Mouse (Mus musculus) stomach, embryonic 14.5 days (tissue): ENCODE results near the gene Plxna4. TPM values are rescaled to one million over a fixed set of nuclear protein-coding genes. Genes with fewer than 3 reads are reported as not detected.

Experiments used
- ATAC-seq: fragments of 200-750 bp; cut with Nextera tagmentation; 2 replicates; pipeline ENCODE4 v1.8.0; 2017; ENCODE audit warnings: low read depth, moderate TSS enrichment; ENCODE audit not compliant: insufficient number of reproducible peaks, insufficient read depth, low FRiP score
- H3K27ac ChIP-seq: fragments of 300-500 bp; sonication (generic); 2 replicates; pipeline ENCODE4 v1.5.1; 2014; ENCODE audit warnings: mild to moderate bottlenecking, low read length, moderate library complexity, mixed read lengths
- H3K27me3 ChIP-seq: fragments of 300-500 bp; sonication (generic); 2 replicates; pipeline ENCODE4 v1.6.1; 2014; ENCODE audit warnings: low read length, control low read depth, mixed read lengths; ENCODE audit not compliant: control insufficient read depth, insufficient read depth
- H3K36me3 ChIP-seq: fragments of 300-500 bp; sonication (generic); 2 replicates; pipeline ENCODE4 v1.6.1; 2014; ENCODE audit warnings: mild to moderate bottlenecking, control low read depth, low read length, moderate library complexity, mixed read lengths; ENCODE audit not compliant: control insufficient read depth, insufficient read depth
- H3K4me1 ChIP-seq: fragments of 300-500 bp; sonication (generic); 2 replicates; pipeline ENCODE4 v1.6.1; 2014; ENCODE audit warnings: low read length, control low read depth, mixed read lengths; ENCODE audit not compliant: control insufficient read depth, insufficient read depth
- H3K4me2 ChIP-seq: fragments of 300-500 bp; sonication (generic); replicated peaks from 2 replicates; pipeline ENCODE4 v1.6.1; 2014; ENCODE audit warnings: low read depth, low read length, control low read depth
- H3K4me3 ChIP-seq: fragments of 300-500 bp; sonication (generic); 2 replicates; pipeline ENCODE4 v1.5.1; 2014; ENCODE audit warnings: low read depth, low read length, control low read depth
- H3K9ac ChIP-seq: fragments of 300-500 bp; sonication (generic); replicated peaks from 2 replicates; pipeline ENCODE4 v1.6.1; 2014; ENCODE audit warnings: low read depth, mild to moderate bottlenecking, control low read depth, low read length, moderate library complexity, mixed read lengths
- H3K9me3 ChIP-seq: fragments of 300-500 bp; sonication (generic); 2 replicates; pipeline ENCODE4 v1.6.1; 2016; ENCODE audit warnings: low read depth, low read length, control low read depth; ENCODE audit not compliant: control insufficient read depth
- WGBS: fragments of 180-500 bp; shearing (Covaris S2); extraction: QIAGEN DNeasy Blood & Tissue Kit; methylation state at CpG from one replicate; pipeline ENCODE4 v1.1.7; 2014; 5-methylcytosine and 5-hydroxymethylcytosine counted together
- polyA plus RNA-seq: library from polyadenylated mRNA; unstranded; fragments of >200 nt; fragmentation: Nextera tagmentation; extraction: Ambion mirVana; gene quantifications from 2 replicates; pipeline ENCODE4 v1.2.1, GENCODE M21; 2014

The Plxna4 gene
- polyA plus RNA-seq, 1 experiment from 2014 or later: 3.7 TPM

GRCm38 (mm10) chr6:32338416-32338943 is 249.5 kb downstream of the Plxna4 start:
- Histone ChIP-seq H3K9me3 (no peaks in the 10 kb centered on the region), H3K4me2 (no peak overlapping the region), H3K4me3 (no peak overlapping the region), H3K4me1 (no peaks in the 10 kb centered on the region), H3K27ac (no peak overlapping the region), H3K9ac (no peak overlapping the region), H3K36me3 (no peaks in the 10 kb centered on the region), H3K27me3 (no peaks in the 10 kb centered on the region)
- ATAC-seq: no peak
- WGBS: 40% methylated on average over 8 of the region's 8 CpGs

DNA sequence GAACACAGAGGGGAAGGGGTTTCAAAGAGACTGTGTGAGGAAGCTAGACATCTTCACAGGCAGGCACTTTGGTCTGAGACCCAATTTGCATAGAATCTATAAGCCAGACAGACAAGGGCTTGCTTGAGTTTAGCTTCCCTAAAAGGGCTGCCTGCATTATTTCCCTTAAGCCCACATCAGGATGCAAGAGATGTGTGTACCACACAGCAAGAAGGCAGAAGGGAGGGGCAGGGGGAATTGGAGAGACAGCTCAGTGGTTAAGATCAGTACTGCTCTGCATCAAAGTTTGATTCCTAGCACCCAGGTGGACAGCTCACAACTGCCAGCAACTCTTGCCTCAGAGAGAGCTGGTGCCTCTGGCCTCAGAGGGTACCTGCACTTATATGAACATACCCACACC is 256.7 kb downstream of the Plxna4 start:
- H3K4me2 ChIP-seq: no peak overlapping the region
- H3K4me1 ChIP-seq: no peaks in the 10 kb centered on the region
- no peaks in the 10 kb centered on the region for H3K27me3 ChIP-seq
- no peaks in the 10 kb centered on the region for H3K36me3 ChIP-seq
- no peak overlapping the region for H3K4me3 ChIP-seq
- H3K9ac ChIP-seq: no peak overlapping the region
- ATAC-seq: no peak
- H3K9me3 ChIP-seq: no peaks in the 10 kb centered on the region
- H3K27ac ChIP-seq: no peak overlapping the region

GRCm38 (mm10) chr6:32330034-32330795 is 257.8 kb downstream of the Plxna4 start:
- H3K9me3 ChIP-seq: no peaks in the 10 kb centered on the region
- H3K9ac ChIP-seq: no peak overlapping the region
- no peaks in the 10 kb centered on the region for H3K36me3 ChIP-seq
- WGBS: 62% methylated on average over 9 of the region's 9 CpGs
- no peak overlapping the region for H3K4me3 ChIP-seq
- no peaks in the 10 kb centered on the region for H3K4me1 ChIP-seq
- H3K4me2 ChIP-seq: no peak overlapping the region
- no peaks in the 10 kb centered on the region for H3K27me3 ChIP-seq
- ATAC-seq: no peak
- H3K27ac ChIP-seq: no peak overlapping the region

DNA sequence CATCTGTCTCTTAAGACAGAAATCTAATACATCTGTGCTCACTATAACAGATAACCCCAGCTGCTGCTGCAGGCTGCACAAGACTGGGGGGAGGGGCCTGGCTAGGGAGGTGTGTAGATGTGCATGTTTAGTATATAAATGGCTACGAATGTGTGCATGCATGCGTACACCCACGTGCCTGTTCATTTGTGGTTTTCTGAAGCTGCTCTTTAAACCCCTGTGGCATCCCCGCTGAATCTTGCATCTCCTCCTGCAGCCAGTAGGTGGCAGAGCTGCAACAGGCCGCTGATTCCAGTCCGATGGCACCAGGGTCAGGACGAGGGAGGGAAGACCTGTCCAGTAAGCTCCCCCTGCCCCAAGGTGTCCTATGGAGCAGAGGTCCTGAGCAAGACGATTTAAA is 260.0 kb downstream of the Plxna4 start:
- no peak overlapping the region for H3K9ac ChIP-seq
- no peaks in the 10 kb centered on the region for H3K27me3 ChIP-seq
- H3K4me1 ChIP-seq: no peaks in the 10 kb centered on the region
- no peaks in the 10 kb centered on the region for H3K9me3 ChIP-seq
- 3% methylated on average over 8 of the region's 8 CpGs for WGBS
- no peaks in the 10 kb centered on the region for H3K36me3 ChIP-seq
- no peak overlapping the region for H3K27ac ChIP-seq
- no peak overlapping the region for H3K4me3 ChIP-seq
- H3K4me2 ChIP-seq: no peak overlapping the region
- ATAC-seq: peak; percentile 42; the same call in 1 of the 2 replicates

DNA sequence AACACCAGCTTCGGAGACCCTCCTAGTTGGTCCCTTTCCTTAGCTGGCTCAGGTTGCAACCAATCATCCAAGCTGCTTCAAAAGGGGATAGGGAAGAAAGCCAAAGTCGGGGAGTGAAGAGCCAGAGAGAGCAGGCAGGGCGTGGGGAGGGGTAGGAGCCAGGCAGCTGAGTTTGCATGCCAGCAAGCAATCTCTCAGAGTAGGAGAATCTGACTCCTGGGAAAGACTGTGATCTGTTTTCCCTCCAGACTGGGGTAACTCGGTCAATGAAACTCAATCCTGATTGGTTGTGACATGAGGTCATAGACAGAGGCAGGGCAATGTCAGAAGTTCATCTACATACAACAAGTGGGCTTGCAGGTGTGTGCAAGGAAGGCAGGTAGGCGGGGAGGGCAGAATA is 260.8 kb downstream of the Plxna4 start:
- Histone ChIP-seq H3K27ac (no peak overlapping the region), H3K4me1 (no peaks in the 10 kb centered on the region), H3K4me3 (no peak overlapping the region), H3K27me3 (no peaks in the 10 kb centered on the region), H3K36me3 (no peaks in the 10 kb centered on the region), H3K9ac (no peak overlapping the region), H3K9me3 (no peaks in the 10 kb centered on the region), H3K4me2 (no peak overlapping the region)
- whole genome bisulfite sequencing: 29% methylated on average over 5 of the region's 5 CpGs
- ATAC-seq: no peak

DNA sequence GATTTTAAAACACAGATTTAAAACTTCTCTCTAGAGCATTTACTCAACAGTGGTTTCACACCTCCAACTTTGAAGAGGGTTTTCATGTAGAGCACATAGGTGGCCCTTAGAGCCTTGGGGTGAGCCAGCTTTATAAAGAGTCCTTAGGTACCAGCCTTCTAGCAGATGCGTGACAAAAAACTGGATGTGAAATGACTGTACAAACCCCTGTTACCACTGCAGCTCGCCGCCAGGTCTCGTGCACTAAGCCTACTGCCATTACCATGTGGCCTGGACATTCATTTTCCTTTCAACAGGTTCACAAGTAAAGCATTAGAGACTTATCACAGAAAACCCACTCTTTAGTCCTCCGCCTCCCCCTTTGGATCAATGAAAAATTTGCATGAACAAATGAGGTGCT is 261.6 kb downstream of the Plxna4 start:
- Histone ChIP-seq H3K36me3 (no peaks in the 10 kb centered on the region), H3K9ac (no peak overlapping the region), H3K4me1 (no peaks in the 10 kb centered on the region), H3K9me3 (no peaks in the 10 kb centered on the region), H3K4me3 (no peak overlapping the region), H3K27ac (no peak overlapping the region), H3K27me3 (no peaks in the 10 kb centered on the region), H3K4me2 (no peak overlapping the region)
- ATAC-seq: no peak
- 84% methylated on average over 5 of the region's 5 CpGs for WGBS

DNA sequence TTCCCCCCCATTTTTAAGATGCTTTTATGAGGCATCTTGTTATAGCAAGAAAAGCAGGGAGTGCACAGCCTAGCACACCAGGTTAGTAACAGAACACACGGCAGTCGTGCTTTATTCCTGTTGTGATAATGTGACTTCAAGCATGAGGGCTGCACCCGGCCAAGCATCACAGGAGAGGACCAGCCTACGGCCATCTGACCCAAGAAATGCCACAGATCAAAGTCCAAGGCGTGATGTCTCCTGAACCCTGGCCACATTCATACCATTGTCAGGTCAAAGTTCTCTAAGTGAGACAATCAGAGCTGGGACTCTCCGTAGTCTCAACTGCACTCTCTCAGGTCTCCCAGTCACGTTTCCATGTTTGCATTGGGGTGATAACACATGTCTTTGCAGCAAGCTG is 262.1 kb downstream of the Plxna4 start:
- WGBS: 78% methylated on average over 7 of the region's 7 CpGs
- Histone ChIP-seq H3K36me3 (no peaks in the 10 kb centered on the region), H3K4me2 (no peak overlapping the region), H3K9ac (no peak overlapping the region), H3K4me1 (no peaks in the 10 kb centered on the region), H3K27ac (no peak overlapping the region), H3K4me3 (no peak overlapping the region), H3K27me3 (no peaks in the 10 kb centered on the region), H3K9me3 (no peaks in the 10 kb centered on the region)
- no peak for ATAC-seq

GRCm38 (mm10) chr6:32321187-32321586 is 266.8 kb downstream of the Plxna4 start:
- H3K9me3 ChIP-seq: no peaks in the 10 kb centered on the region
- no peaks in the 10 kb centered on the region for H3K27me3 ChIP-seq
- H3K4me2 ChIP-seq: no peak overlapping the region
- no peak for ATAC-seq
- WGBS: 65% methylated on average over 3 of the region's 3 CpGs
- H3K4me1 ChIP-seq: no peaks in the 10 kb centered on the region
- H3K4me3 ChIP-seq: no peak overlapping the region
- H3K36me3 ChIP-seq: no peaks in the 10 kb centered on the region
- no peak overlapping the region for H3K27ac ChIP-seq
- no peak overlapping the region for H3K9ac ChIP-seq

DNA sequence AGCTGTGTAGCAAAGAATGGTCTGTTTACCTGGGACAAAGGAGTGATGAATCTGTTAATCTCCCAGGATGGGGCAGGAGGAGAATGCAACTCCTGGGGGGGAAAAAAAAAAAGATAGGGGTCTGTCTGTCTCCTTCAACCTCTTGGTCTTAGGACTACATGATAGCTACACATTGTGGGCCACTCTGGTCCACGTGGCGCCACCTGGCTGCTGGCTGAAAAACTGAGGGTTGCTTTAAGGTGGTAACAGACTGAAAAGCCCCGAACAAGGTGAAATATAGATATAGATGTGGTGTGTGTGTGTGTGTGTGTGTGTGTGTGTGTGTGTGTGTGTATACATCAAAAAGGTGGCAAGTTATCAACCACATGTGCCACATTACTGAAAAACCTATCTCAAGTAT is 267.7 kb downstream of the Plxna4 start:
- Histone ChIP-seq H3K9ac (no peak overlapping the region), H3K9me3 (no peaks in the 10 kb centered on the region), H3K36me3 (no peaks in the 10 kb centered on the region), H3K4me2 (no peak overlapping the region), H3K27ac (no peak overlapping the region), H3K27me3 (no peaks in the 10 kb centered on the region), H3K4me3 (no peak overlapping the region), H3K4me1 (no peaks in the 10 kb centered on the region)
- no peak for ATAC-seq
- 29% methylated on average over 3 of the region's 3 CpGs for WGBS
